8 mouse cellular contexts compared by ENCODE assay signal in genomic region chr11:70700613-70701012, GRCm38 (mm10). TPM values are rescaled to one million over a fixed set of nuclear protein-coding genes. Genes with fewer than 3 reads are reported as not detected.
DNase-seq lines count a peak whose midpoint lies in the region; ATAC-seq lines count a peak whose summit lies in the region.

No protein-coding gene starts in this region.

- peaks cover 27% of the 10 kb centered on the region for H3K36me3 ChIP-seq in embryonic facial prominence, embryonic 14.5 days (ENCODE audit: control insufficient read depth, insufficient read depth, low read length)
- H3K36me3 ChIP-seq in liver, embryonic 12.5 days: peaks cover 18% of the 10 kb centered on the region
- H3K36me3 ChIP-seq in stomach, embryonic 14.5 days (ENCODE audit: control insufficient read depth, insufficient read depth, low read length): peaks cover 25% of the 10 kb centered on the region

- DNase-seq in 3134 (ENCODE audit: extremely low read depth, insufficient read length, low spot score): peak; percentile 76
- peak; percentile 67 for DNase-seq in adrenal gland, adult 8-10 months
- DNase-seq in embryonic facial prominence, embryonic 14.5 days (ENCODE audit: low spot score): peak; percentile 50
- peak; percentile 77 for DNase-seq in heart, adult 8-10 months (ENCODE audit: low spot score)
- peak; percentile 79 for DNase-seq in kidney, adult 8-10 months
- DNase-seq in naive thymus-derived CD4-positive, alpha-beta T cell, adult 2 months (ENCODE audit: low read depth): peak; percentile 68

- 1% methylated on average over 12 of the region's 34 CpGs for WGBS in embryonic facial prominence, embryonic 14.5 days
- under 1% methylated on average over 34 of the region's 34 CpGs for whole genome bisulfite sequencing in liver, embryonic 12.5 days (ENCODE audit: insufficient replicate concordance)
- under 1% methylated on average over 34 of the region's 34 CpGs for WGBS in stomach, embryonic 14.5 days

- ATAC-seq in embryonic facial prominence, embryonic 14.5 days (ENCODE audit: low read depth): peak; percentile 32
- peak; percentile 13; the same call in 1 of the 2 replicates for ATAC-seq in liver, embryonic 12.5 days
- peak; percentile 35; the same call in 1 of the 2 replicates for ATAC-seq in stomach, embryonic 14.5 days (ENCODE audit: insufficient number of reproducible peaks, insufficient read depth, low FRiP score, low read depth)

- peak overlapping the region; percentile 93 for H3K9ac ChIP-seq in embryonic facial prominence, embryonic 14.5 days (ENCODE audit: low read depth, low read length)
- peak overlapping the region; percentile 86 for H3K9ac ChIP-seq in liver, embryonic 12.5 days
- peak overlapping the region; percentile 92 for H3K9ac ChIP-seq in stomach, embryonic 14.5 days (replicated peaks; ENCODE audit: low read depth, low read length)

- peak overlapping the region; percentile 93 for H3K27ac ChIP-seq in embryonic facial prominence, embryonic 14.5 days (replicated peaks; ENCODE audit: low read depth, low read length)
- peak overlapping the region; percentile 84 for H3K27ac ChIP-seq in liver, embryonic 12.5 days
- peak overlapping the region; percentile 94 for H3K27ac ChIP-seq in stomach, embryonic 14.5 days (ENCODE audit: low read length)

- peaks cover 19% of the 10 kb centered on the region for H3K4me1 ChIP-seq in embryonic facial prominence, embryonic 14.5 days (ENCODE audit: control insufficient read depth, insufficient read depth, low read length)
- H3K4me1 ChIP-seq in liver, embryonic 12.5 days: peaks cover 25% of the 10 kb centered on the region
- H3K4me1 ChIP-seq in stomach, embryonic 14.5 days (ENCODE audit: control insufficient read depth, insufficient read depth, low read length): peaks cover 18% of the 10 kb centered on the region; the same call in 1 of the 2 replicates

- H3K27me3 ChIP-seq in embryonic facial prominence, embryonic 14.5 days (replicated peaks; ENCODE audit: control insufficient read depth, insufficient read depth, low read length): no peaks in the 10 kb centered on the region
- H3K27me3 ChIP-seq in liver, embryonic 12.5 days (replicated peaks): peaks cover 39% of the 10 kb centered on the region
- H3K27me3 ChIP-seq in stomach, embryonic 14.5 days (ENCODE audit: control insufficient read depth, insufficient read depth, low read length): no peaks in the 10 kb centered on the region

- H3K4me3 ChIP-seq in embryonic facial prominence, embryonic 14.5 days (ENCODE audit: low read depth, low read length): peak overlapping the region; percentile 83
- peak overlapping the region; percentile 77 for H3K4me3 ChIP-seq in liver, embryonic 12.5 days
- peak overlapping the region; percentile 93 for H3K4me3 ChIP-seq in stomach, embryonic 14.5 days (ENCODE audit: low read depth, low read length)

- peak overlapping the region; percentile 69 for H3K4me2 ChIP-seq in embryonic facial prominence, embryonic 14.5 days (ENCODE audit: low read depth, low read length)
- peak overlapping the region; percentile 97 for H3K4me2 ChIP-seq in liver, embryonic 12.5 days
- peak overlapping the region; percentile 84 for H3K4me2 ChIP-seq in stomach, embryonic 14.5 days (replicated peaks; ENCODE audit: low read depth, low read length)

- H3K9me3 ChIP-seq in embryonic facial prominence, embryonic 14.5 days (ENCODE audit: control insufficient read depth, low read length): no peaks in the 10 kb centered on the region
- H3K9me3 ChIP-seq in liver, embryonic 12.5 days (replicated peaks): no peaks in the 10 kb centered on the region
- H3K9me3 ChIP-seq in stomach, embryonic 14.5 days (ENCODE audit: control insufficient read depth, low read depth, low read length): no peaks in the 10 kb centered on the region

RNA-seq across cellular contexts. Expression of gene Kif1c, which starts 0.3 kb away (rescaled TPM):
- 100 to 1,000 TPM; 130 to 210 (median 165) TPM for total RNA-seq in adrenal gland, adult 8-10 months (2022)
- polyA plus RNA-seq in embryonic facial prominence, embryonic 14.5 days (2014; fragmentation: Nextera tagmentation; extraction: Ambion mirVana): 14.4 and 14.8 TPM in 2 replicates
- total RNA-seq in heart, adult 8-10 months (2022): 100 to 1,000 TPM; 456 to 555 (median 507) TPM
- polyA plus RNA-seq in liver, embryonic 12.5 days (2016; fragmentation: Nextera tagmentation; extraction: Ambion mirVana): 1.0 and 1.1 TPM in 2 replicates
- polyA plus RNA-seq in stomach, embryonic 14.5 days (2014; fragmentation: Nextera tagmentation; extraction: Ambion mirVana): 9.0 and 11.8 TPM in 2 replicates

RNA-seq across cellular contexts. Expression of gene Inca1, which starts 0.7 kb away (rescaled TPM):
- total RNA-seq in adrenal gland, adult 8-10 months (2022): 10 to 100 TPM in 2 of 4 experiments, 1 to 10 TPM in 2; 5.3 to 11.4 (median 8.6) TPM
- 1.1 TPM in 2 replicates for polyA plus RNA-seq in embryonic facial prominence, embryonic 14.5 days (2014; fragmentation: Nextera tagmentation; extraction: Ambion mirVana)
- total RNA-seq in heart, adult 8-10 months (2022): 1 to 10 TPM; 5.1 to 6.7 (median 5.6) TPM
- 0.41 and 0.97 TPM in 2 replicates for polyA plus RNA-seq in liver, embryonic 12.5 days (2016; fragmentation: Nextera tagmentation; extraction: Ambion mirVana)
- 1.0 and 1.9 TPM in 2 replicates for polyA plus RNA-seq in stomach, embryonic 14.5 days (2014; fragmentation: Nextera tagmentation; extraction: Ambion mirVana)

RNA-seq across cellular contexts. Expression of gene Camta2, which starts 12.7 kb away (rescaled TPM):
- total RNA-seq in adrenal gland, adult 8-10 months (2022): 10 to 100 TPM; 42.7 to 57.7 (median 49.8) TPM
- polyA plus RNA-seq in embryonic facial prominence, embryonic 14.5 days (2014; fragmentation: Nextera tagmentation; extraction: Ambion mirVana): 12.6 and 12.8 TPM in 2 replicates
- 10 to 100 TPM; 32.4 to 41.1 (median 34.2) TPM for total RNA-seq in heart, adult 8-10 months (2022)
- 6.1 and 6.4 TPM in 2 replicates for polyA plus RNA-seq in liver, embryonic 12.5 days (2016; fragmentation: Nextera tagmentation; extraction: Ambion mirVana)
- 16.1 and 19.2 TPM in 2 replicates for polyA plus RNA-seq in stomach, embryonic 14.5 days (2014; fragmentation: Nextera tagmentation; extraction: Ambion mirVana)

RNA-seq across cellular contexts. Expression of gene Spag7, which starts 31.4 kb away (rescaled TPM):
- 100 to 1,000 TPM in 1 of 4 experiments, 10 to 100 TPM in 3; 79.2 to 112 (median 89.0) TPM for total RNA-seq in adrenal gland, adult 8-10 months (2022)
- polyA plus RNA-seq in embryonic facial prominence, embryonic 14.5 days (2014; fragmentation: Nextera tagmentation; extraction: Ambion mirVana): 88.9 and 97.1 TPM in 2 replicates
- total RNA-seq in heart, adult 8-10 months (2022): 100 to 1,000 TPM in 1 of 4 experiments, 10 to 100 TPM in 3; 89.6 to 119 (median 95.7) TPM
- polyA plus RNA-seq in liver, embryonic 12.5 days (2016; fragmentation: Nextera tagmentation; extraction: Ambion mirVana): 76.8 and 84.5 TPM in 2 replicates
- 147 and 170 TPM in 2 replicates for polyA plus RNA-seq in stomach, embryonic 14.5 days (2014; fragmentation: Nextera tagmentation; extraction: Ambion mirVana)

RNA-seq across cellular contexts. Expression of gene Eno3, which starts 43.6 kb away (rescaled TPM):
- total RNA-seq in adrenal gland, adult 8-10 months (2022): 10 to 100 TPM; 39.4 to 66.5 (median 54.7) TPM
- polyA plus RNA-seq in embryonic facial prominence, embryonic 14.5 days (2014; fragmentation: Nextera tagmentation; extraction: Ambion mirVana): 165 and 289 TPM in 2 replicates
- 1,000 to 10,000 TPM; 1,693 to 1,917 (median 1,770) TPM for total RNA-seq in heart, adult 8-10 months (2022)
- polyA plus RNA-seq in liver, embryonic 12.5 days (2016; fragmentation: Nextera tagmentation; extraction: Ambion mirVana): 6.7 and 7.6 TPM in 2 replicates
- 12.3 and 14.5 TPM in 2 replicates for polyA plus RNA-seq in stomach, embryonic 14.5 days (2014; fragmentation: Nextera tagmentation; extraction: Ambion mirVana)

Comparison
In these comparisons a context has a peak if more than half of its experiments do, and no peak if none do; other contexts are left out.
1. Peak in every context shown above with its lines: DNase-seq, ATAC-seq, H3K4me3 ChIP-seq and H3K27ac ChIP-seq.